Mouse (Mus musculus) lung, postnatal 0 days (tissue): ENCODE data around the gene Atrip.

ENCODE experiments used
- CTCF ChIP-seq: IDR thresholded peaks from 2 replicates; pipeline ENCODE4 v1.5.1; 2016; ENCODE audit warnings: antibody characterized with exemption, mild to moderate bottlenecking
- EP300 ChIP-seq: IDR thresholded peaks from 2 replicates; pipeline ENCODE4 v1.6.1; 2016; ENCODE audit warnings: antibody characterized with exemption, mild to moderate bottlenecking, control low read depth

DNA sequence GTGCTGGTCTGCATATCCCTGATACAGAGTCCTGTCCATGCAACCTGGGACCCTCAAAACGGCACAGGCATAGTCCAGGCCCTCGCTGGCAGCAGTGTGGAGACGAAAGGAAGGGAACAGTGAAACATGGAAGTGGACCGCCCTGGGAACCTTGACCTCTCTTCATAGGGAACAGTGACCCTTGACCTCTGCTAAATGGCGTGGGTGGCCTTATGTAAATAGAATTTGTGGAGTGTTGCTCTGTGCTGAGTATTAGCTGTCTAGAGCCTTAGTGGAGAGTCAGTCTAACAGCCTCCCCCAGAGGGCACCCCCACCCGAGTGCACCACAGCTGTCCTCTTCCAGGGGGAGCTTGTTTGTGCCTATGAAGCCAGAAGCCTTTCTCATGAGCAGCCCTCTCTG lies 18.9 kb upstream of the Atrip start:
- TF ChIP-seq CTCF (0 out of 2 replicates have a peak, but pooled peaks have one; percentile 13), EP300 (no peak)
